Mouse (Mus musculus): ENCODE results near the gene Cfh.
"Not testable (repeated sequence)": the region's sequence is repeated elsewhere in the genome, so short reads cannot be mapped to it uniquely, and the experiment has no call there.

Cfh gene

GRCm38 (mm10) chr1:140183664-140184063 lies at the start of gene Cfh:
Gene Cfh, minus strand, starts transcription at chr1:140183764.
- not testable (repeated sequence) for DNase-seq (ENCODE audit: low spot score)

- no peak for DNase-seq (ENCODE audit: low spot score)
These were observed 43.1 kb upstream of the Cfh start for GRCm38 (mm10) chr1:140226673-140227072.

- DNase-seq (ENCODE audit: low spot score): no peak
These were observed 41.7 kb upstream of the Cfh start for GRCm38 (mm10) chr1:140225221-140225620.

- no peak for DNase-seq (ENCODE audit: low spot score)
These were observed 21.8 kb upstream of the Cfh start for GRCm38 (mm10) chr1:140205329-140205728.

GRCm38 (mm10) chr1:140188500-140188899 lies 4.9 kb upstream of the Cfh start:
- DNase-seq (ENCODE audit: low spot score): not testable (repeated sequence)

- peak; percentile 70 for DNase-seq (ENCODE audit: low spot score)
These were observed 356 bp downstream of the Cfh start for GRCm38 (mm10) chr1:140183208-140183607.

- no peak for DNase-seq (ENCODE audit: low spot score)
These were observed 3.4 kb downstream of the Cfh start for GRCm38 (mm10) chr1:140180125-140180524.

GRCm38 (mm10) chr1:140175442-140175841 lies 8.1 kb downstream of the Cfh start:
- DNase-seq (ENCODE audit: low spot score): no peak

- no peak for DNase-seq (ENCODE audit: low spot score)
These were observed 11.9 kb downstream of the Cfh start for GRCm38 (mm10) chr1:140171581-140172154.

GRCm38 (mm10) chr1:140158970-140159369 lies 24.6 kb downstream of the Cfh start:
- DNase-seq (ENCODE audit: low spot score): no peak

GRCm38 (mm10) chr1:140069471-140069870 lies 114.1 kb downstream of the Cfh start:
- no peak for DNase-seq (ENCODE audit: low spot score)

Data from ovary, adult 18-20 months (tissue).